Mouse (Mus musculus) frontal cortex, postnatal 36 days (tissue): ENCODE results near the gene Eloa.
A peak's percentile ranks its signal among the peaks of the same experiment; 100 is the strongest.

Experiments
- DNase-seq, 2 experiments: peaks; one replicate each; pipeline ENCODE4 v3.0.0; 2022; ENCODE audit warnings: low spot score in 2 of 2

Gene Eloa

DNA sequence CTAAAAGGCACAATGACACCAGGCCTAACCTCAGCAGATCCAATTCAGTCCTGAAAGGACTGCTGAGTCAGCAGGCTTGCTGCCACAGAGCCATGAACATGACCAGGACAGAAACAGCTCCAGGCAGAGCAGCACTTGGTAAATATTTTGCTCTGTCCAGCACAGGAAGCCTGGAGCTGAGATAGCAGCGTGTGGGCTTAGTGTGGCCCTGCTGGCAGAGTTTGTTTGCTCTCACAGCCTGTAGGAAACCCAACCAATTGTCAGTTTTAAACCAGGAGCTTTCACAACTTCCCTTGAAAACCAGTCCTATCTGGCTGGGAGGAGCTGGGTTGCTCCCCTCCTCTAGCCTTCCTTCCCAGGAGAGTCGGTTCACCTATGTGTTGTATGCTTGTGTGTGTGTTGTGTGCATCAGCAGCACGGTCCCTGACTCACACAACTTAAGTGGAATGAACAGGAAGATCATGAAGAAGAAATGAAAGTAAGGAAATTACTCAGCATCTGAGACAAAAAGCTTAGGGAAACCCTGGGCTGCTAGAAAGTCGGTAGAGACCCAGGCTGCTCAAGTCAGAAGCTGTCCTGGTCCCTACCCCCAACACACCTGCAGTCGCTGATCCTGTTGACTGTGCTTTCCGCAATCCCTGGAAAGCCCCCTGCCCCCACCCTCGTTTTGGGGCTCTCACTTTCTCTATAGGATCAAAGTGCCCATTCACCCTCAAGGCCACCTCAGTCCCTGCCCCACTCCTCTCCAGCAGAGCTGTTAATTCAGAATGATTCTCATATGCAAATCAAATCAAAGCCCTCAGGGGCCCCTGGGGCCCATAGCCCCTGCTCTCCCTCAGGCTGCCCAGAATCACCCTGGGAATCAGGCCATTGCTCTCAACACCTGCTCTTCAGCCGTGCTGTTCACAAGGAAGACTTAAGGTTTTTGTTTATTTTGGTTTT is 9.7 kb upstream of the Eloa start:
- no peak for DNase-seq

DNA sequence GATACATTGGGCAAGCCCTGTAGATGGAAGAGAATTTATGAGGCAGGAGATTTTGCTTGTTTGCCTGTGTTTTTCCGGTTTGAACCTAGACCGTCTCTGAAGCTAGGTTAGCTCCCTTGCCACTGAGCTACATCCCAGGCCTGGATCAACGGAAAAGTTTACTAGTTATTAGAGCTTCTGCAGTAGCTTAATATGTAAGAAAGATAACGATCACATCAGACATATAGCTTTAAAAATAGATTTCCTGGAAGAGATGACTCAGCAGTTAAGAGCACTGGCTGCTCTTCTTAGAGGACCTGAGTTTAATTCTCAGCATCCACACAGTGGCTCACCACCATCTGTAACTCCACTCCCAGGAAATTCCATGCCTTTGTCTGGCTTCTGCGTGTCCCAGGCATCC is 7.1 kb upstream of the Eloa start:
- DNase-seq = no peak

DNA sequence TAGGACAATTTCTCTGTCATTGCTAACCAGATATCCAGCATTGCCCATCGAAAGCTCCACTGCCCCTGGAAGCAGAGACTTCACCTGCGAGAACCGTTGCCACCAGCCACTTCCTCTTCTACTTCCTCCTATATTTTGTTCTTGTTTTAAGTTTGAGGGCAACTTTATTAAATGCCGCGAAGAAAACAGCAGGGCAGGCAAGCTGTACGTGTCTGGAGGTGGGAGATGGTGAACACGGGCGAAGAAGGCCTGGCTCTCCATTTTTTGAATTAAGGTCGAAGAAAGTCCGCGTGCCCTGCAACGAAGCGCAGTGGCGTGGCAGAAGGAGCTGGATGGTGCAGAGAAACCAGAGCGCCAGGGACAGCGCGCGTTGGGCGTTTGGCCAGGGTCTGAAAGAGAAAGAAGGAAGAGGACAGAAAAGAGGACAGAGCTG is 6.6 kb upstream of the Eloa start:
- DNase-seq = no peak

DNA sequence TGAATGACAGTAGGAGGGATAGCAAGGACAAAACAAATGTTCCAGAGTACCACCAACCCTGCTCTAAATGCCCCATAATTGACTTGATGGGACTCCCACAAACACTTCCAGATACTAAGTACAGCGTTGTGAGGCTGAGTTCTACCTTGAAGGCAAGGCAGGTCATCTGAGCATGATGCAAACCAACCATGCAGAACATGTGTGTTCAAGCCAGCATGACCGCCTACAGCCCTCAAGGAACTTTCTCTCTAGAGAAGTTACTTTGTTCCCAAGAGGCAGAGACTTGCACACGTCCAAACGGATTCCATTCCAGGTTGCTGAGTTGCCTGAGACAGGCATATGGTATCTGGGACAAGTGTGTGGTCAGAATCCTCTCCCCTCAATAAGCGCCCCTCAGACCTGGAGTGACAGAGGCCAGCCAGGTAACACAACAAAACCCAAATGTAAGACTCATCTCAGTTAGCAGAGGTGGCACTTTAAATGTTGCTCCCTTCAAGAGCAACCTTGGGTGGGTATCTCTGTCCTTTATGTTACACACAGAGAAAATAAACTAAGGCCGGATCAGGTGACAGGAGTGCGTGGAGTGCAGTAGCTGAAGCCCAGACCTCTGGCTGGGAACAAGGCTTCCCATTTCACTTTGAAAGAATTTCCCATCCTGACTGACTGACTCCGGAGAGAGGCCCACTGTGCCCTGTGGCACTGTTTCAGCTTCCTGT is 6.0 kb upstream of the Eloa start:
- DNase-seq = no peak

DNA sequence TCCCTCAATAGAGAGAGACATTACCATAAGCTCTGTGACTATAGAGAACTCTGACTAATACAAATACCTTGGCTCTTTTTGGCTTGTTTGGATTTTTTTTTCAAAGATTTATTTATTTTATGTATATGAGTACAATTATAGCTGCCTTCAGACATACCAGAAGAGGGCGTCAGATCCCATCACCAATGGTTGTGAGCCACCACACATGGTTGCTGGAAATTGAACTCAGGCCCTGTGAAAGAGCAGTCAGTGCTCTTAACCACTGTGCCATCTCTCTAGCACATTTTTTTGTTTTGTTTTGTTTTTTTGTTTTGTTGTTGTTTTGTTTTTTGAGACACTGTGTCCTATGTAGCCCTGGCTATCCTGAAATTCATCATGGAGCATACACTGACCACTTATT is 3.8 kb upstream of the Eloa start:
- DNase-seq = no peak

DNA sequence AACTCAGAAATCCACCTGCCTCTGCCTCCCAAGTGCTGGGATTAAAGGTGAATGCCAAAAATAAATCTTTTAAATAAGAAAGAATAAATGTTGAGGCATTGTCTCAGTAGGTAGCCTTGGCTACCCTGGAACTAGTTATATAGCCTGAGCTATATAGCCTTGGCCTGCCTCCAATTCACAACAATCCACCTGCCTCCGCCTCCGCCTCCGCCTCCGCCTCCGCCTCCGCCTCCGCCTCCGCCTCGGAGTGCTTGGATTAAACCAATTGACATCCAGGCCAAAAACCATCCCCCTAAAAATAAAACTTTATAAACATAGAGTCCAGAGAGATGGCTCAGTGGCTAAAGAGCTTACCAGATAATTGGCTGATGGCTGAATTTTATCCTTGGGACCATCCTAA is 1.4 kb upstream of the Eloa start:
- no peak for DNase-seq

DNA sequence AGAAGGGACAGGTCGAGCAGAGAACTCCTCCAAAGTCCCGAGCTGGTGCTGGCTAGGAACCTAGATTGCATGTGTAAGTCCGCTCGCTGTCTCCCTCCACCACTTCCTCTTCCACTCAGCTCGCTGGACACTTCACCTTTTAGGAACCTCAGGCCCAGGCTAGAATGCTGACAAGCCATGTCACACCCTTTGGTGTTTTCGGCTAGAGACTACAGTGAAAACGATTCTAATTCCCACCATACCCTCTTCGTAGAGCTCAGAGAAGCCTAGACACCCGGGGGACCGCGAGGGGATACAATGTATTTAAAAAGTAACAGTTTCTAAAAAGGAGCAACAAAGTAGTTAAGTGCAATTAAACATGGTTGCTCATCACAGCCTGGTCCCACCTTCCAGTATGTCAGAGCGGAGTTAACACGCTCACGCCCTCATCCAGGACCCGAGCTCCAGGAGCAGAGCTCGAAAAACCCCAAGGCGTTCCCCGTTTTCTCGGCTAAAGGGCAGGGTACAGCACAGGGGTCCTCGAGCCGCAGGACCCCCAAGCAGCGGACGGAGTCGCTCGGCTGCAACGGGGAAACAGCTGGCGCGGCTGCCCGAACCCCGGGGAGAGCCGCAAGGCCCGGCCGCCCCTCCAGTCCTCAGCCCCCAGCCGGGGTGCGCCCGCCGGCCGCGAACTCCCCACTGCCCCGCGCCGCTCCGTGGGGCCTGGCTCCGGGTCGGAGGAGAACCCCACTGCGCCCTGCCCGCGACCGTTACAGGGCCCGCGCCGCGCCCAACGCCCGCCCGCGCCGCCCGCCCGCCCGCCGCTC is 617 bp downstream of the Eloa start:
- peak in 1 of 2 experiments; percentile 5 for DNase-seq

DNA sequence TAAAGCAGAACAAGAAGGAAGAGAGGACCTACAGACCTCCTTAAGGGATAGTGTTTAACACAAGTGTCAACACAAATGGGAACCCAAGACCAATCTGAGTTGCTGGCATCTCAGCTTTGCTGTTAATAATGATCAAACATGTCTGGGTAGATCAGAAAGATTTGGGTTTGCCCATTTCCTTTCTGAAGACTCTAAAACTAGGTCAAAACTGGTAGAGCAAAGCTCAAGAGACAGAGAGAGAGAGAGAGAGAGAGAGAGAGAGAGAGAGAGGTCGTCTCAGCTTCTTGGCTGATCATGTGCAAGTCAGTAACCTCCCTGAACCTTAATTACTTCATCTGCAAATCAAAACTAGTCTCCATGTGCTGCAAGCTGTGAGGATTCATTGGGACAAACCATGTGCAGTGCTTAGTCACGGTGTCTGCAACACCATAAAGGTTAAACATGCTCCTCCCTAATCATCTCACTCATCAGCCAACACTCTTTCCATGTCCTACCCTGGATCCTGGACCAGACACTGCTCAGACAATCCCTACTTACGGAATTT is 5.4 kb downstream of the Eloa start:
- no peak for DNase-seq

DNA sequence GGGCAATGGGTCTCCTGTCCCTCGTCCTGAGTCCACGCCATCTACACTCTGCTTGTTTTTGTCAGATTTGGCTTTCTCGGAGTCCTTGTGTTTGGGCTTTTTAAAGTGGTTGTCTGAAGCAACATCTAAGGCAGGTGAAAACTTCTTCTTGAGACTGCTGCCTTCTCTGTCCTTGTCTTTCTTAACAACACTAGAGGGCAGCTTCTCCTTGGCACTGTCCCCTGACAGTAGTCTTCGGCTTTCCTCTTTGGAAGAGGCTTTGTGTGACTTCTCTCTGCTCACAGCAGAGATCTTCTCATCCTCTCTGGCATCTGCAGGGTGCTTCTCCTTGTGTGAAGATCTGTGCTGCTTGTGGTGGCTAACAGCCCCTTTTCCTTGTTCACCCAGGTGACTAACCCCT is 11.0 kb downstream of the Eloa start:
- no peak for DNase-seq

DNA sequence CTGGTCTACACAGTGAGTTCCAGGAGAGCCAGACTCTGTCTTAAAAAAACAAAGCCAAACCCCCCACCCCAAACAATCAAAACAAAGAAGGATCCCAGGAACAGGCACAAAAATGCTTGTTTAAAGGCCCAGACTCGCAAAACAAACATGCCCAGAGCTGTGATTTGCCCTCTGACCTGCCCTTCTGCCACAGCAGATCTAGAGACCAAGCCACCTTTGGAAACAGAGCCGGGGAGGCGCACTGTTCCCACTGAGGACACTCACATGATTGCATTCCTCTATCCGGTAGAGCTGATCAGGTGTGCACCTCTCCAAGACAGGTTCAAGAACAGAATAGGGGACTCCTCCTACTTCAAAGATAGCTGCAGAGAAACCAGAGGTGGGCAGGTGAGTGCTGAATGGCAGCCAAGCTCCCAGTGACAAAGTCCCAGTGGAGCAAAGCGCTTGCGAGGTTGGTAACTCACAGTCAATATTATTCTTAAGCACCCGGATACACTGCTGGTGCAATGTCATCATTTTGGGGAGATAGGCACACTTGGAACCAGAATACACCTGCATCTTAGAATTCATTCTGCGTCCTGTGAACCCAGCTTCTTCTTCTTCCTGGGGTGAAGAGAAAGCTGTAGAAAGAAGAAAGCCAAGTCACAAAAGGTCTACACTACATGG is 12.6 kb downstream of the Eloa start:
- DNase-seq = no peak

DNA sequence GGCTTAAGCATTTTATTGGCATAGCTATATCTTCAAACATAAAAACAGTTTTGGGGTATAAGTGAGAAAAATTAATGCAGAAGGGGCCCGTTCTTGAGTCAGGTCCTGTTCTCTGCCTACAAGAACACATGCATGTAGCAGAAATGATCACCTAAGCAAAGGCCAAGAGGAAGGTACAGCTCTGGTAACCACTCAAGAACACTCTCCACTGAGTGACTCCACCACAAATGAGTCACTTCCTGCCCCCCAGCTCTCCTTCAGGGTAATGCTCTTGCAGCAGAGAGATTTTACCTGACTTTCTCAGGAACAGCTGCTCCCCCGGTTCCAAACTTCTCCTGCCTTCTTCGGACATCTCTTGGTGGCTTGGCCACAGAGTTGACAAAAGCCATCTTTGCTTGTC is 14.7 kb downstream of the Eloa start:
- DNase-seq = no peak

DNA sequence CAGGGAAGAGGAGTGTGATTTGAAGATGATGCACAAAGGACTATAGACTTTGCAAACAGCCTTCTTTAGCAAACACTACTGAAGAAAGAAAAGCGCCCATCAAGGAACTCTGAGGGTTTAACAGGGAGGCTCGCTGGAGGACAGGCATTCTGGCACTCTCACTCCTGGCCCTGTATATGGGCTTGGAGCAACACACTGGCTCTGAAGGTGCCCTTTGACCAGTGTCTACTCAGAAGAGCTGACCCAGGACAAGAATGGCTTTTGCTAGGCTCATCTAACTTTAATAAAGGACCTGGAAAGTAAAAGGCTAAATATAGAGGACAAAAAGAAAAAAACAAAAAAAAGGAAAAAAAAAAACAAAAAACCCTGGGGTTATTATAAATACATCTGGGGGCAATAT is 16.6 kb downstream of the Eloa start:
- no peak for DNase-seq

DNA sequence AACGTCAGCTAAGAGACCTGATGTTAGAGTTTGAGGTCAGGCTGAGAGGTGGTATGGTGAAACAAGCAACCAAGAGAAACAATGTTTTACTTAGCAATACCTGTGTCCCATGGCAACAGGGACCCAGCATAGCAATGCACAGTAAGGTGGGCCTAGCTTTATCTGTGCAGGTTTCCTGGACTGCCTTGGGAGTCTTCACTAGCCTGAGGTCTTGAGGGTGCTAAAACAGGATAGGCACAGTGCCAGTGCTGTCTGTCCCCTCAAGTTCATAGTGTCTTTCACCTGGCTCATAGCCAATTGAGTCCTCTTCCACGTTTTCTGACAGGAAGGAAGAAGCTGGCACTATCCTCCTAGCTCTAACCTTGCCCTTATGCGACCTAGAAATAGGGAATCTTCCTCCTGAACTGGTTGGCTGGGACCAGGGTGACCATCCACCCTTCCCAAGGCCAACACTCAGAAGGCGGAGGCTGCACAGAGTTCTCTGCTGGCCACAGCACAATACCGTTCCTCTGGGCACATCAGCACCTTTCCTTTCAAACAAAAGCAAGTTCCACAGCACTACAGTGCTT is 17.4 kb downstream of the Eloa start:
- DNase-seq = no peak

DNA sequence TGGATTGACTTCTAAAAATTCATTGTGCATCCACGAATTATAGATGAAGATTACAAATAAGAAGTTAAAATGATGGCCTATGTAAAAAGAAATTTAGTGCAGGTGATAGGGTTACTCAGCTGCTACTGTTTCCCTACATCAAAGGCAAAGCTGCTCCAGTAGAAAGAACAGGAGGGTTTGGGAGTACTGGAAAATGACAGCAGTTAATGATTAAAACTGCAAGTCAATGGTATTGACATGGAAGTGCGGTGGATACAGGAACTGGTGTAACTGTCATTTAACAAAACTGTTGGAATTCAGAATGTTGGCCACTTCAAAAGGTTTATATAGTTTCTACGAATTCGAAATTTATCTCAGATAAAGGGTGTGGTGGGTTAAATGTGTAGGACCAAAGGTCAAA is 26.4 kb downstream of the Eloa start:
- DNase-seq = no peak

DNA sequence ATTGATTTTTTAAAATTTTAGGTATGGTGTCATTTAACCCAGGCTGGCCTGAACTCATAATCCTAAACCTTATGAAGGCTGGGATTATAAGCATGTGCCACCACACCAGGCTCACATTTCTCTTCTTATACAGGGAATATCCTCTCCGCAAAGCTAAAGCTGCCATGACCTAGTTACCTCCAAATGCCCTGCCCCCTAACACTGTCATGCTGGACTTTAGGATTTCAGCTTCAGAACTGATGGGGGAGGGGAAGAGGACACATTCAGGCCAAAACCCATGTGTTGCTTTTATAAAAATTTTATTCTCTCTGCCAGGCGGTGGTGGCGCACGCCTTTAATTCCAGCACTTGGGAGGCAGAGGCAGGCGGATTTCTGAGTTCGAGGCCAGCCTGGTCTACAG is 27.6 kb downstream of the Eloa start:
- no peak for DNase-seq

DNA sequence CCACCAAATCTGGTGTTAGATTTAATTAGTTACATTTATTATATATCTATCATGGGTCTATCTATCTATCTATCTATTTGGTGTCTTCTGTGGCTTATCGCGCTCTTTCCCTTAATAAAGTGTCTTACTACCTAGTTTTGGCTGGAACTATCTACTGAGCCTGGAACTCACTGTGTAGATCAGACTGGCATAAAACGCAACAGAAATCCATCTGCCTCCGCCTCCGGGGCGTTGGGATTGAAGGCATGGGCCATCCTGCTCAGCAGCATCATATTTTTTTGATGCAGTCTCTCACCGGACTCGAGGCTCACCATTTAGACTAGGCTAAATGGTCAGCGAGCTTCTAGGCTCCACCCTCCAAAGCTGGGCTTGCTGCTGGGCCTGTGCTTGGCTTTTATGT is 33.8 kb downstream of the Eloa start:
- DNase-seq = no peak

DNA sequence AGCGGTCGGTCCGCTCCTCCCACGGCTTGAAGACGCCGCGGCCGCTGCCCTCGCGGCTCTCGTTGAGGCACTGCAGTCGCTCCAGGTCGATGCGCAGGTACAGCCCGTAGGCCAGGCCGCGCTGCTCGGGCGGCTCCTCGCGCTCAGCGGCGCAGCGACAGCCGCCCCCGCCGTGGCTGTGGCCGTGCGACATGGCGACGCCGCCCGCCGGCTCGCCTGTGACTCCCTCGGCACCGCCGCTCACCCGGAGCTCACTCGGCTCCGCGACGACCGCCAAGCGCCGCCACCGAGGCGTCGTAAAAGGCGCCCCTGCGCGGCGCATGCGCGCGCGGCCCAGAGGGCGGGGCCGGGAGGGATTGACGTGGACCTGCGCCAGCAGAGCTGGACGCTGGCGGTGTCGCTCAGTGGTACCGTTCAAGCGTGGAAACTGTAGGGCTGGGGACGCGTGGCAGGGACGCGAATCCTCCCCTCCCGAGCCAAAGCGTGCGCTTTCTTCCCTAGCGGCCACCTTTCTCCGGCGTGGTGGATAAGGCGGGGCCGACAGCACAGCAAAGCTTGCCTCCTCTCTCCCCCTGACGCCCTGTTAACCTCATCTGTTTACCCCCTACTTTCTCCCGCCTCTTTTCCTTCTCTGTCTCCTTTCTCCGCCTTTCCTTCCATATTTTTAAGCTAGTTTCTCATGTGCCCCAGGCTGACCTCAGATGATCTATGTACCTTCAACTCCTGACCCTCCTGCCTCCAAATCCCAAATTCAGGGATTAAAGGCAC is 34.4 kb downstream of the Eloa start, which contains the start of gene Pithd1:
Gene Pithd1 (minus strand): TSS at position 322 of the 768 bp plus-strand sequence.
- peak; percentile 91 to 95 for DNase-seq

DNA sequence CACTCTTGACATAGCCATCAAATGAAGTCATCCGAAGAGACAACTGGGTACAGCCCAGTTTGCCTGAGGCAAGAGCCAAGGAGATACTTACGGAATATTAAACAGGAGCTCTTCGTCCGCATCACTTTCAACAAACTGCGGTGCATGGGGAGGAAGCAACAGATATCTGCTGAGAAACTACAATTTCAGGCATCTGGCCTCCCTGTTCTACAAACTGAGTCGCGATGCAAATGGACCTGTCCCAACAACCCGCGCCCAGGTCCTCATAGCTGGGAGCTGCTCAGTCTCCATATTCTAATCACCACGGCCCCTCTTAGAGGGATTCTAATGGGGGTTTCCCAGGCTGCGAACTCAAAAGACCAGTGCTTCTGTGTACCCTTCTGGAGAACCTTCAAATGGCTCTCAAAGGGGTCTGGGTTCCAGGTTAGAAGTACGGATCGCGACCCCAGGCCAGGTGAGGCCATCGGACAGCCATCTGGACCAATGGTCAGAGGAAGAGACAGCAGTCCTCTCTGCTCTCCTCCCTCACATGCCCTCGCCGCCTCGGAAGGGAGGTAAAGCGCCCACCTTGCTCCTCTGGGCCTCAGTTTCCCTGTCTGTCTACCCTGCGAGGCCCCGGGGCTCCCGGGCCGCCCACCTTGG is 35.1 kb downstream of the Eloa start:
- DNase-seq = no peak

DNA sequence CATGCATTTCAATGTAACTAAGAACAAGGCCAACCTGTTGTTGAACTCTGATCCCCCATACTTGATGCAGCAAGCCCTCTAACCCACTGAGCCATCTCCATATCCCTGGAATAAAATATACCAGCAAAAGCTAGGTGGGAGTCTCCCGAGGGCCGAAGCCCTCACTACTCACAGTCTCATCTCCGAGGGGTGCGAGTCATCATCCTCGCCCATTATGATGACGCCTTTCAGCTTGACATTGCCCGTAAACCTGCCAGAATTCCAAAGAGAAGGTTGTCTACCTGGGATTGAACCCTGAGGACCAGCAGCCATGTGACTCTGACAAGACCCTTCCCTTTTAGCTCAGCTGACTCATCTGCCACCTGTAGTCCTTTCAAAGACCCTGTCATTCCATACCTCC is 35.8 kb downstream of the Eloa start:
- no peak for DNase-seq

DNA sequence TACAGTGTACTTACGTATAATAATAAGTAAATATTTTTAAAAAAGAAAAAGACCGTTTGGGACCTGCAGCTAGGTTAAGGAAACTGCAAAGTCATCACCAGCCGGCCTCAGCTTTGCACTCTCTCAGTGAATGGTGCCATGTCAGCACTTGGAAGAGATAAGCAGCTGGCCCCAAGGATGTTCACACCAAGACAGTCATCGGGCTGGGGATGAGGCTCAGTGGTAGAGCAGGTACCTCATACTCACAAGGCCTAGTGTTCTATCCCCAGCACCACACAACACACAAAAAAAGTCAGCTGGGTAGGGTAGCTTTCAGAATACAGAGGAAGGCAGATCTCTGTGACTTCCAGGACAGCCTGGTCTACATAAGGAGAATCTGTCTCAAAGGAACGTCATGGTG is 36.4 kb downstream of the Eloa start:
- DNase-seq = no peak
